Mouse (Mus musculus): Measurements from ENCODE around the gene Gm20388. TPM values are rescaled to one million over a fixed set of nuclear protein-coding genes. Genes with fewer than 3 reads are reported as not detected.

The Gm20388 gene
- polyA plus RNA-seq, 1 experiment from 2014 or later, result not detected

DNA sequence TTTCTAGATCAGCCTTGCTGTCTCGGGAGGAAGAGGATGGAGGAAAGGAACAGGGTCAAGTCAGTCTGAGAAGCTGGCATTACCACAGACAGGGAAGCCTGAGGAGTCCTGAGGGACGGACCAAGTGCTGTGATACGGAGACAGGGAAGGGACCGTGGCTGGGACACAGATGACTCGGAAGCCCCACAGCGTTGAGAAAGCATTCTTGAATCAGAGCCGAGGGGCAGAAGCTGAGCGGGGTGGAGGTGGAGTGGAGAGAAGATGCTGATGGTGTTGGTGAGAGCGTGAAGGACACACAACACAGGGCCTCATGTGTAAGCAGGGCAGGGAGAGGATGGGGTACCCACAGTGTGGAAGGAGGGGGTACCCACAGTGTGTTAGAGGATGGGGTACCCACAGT lies 2384.7 kb downstream of the Gm20388 start:
- Histone ChIP-seq H3K4me2 (replicated peaks; ENCODE audit: low read depth) (no peak overlapping the region), H3K27ac (replicated peaks) (0 out of 2 replicates have a peak overlapping the region, but pooled peaks have one; percentile 30), H3K27me3 (ENCODE audit: control insufficient read depth, insufficient read depth, low read length) (no peaks in the 10 kb centered on the region), H3K4me1 (replicated peaks; ENCODE audit: control insufficient read depth, insufficient read depth) (peaks cover 5% of the 10 kb centered on the region; the same call in 1 of the 2 replicates), H3K4me3 (ENCODE audit: low read depth, low read length) (no peak overlapping the region), H3K9ac (ENCODE audit: low read length) (no peak overlapping the region), H3K36me3 (ENCODE audit: control insufficient read depth, insufficient read depth, low read length) (no peaks in the 10 kb centered on the region), H3K9me3 (ENCODE audit: control insufficient read depth, low read length) (no peaks in the 10 kb centered on the region)
- 61% methylated on average over 9 of the region's 9 CpGs for WGBS
- ATAC-seq (ENCODE audit: low FRiP score, low TSS enrichment) (no peak), DNase-seq (ENCODE audit: low spot score) (no peak)
- TF ChIP-seq EP300 (optimal IDR thresholded peaks at IDR 0.05), result no peak
- TF ChIP-seq CTCF (IDR thresholded peaks at IDR 0.05; ENCODE audit: low read depth), result no peak

DNA sequence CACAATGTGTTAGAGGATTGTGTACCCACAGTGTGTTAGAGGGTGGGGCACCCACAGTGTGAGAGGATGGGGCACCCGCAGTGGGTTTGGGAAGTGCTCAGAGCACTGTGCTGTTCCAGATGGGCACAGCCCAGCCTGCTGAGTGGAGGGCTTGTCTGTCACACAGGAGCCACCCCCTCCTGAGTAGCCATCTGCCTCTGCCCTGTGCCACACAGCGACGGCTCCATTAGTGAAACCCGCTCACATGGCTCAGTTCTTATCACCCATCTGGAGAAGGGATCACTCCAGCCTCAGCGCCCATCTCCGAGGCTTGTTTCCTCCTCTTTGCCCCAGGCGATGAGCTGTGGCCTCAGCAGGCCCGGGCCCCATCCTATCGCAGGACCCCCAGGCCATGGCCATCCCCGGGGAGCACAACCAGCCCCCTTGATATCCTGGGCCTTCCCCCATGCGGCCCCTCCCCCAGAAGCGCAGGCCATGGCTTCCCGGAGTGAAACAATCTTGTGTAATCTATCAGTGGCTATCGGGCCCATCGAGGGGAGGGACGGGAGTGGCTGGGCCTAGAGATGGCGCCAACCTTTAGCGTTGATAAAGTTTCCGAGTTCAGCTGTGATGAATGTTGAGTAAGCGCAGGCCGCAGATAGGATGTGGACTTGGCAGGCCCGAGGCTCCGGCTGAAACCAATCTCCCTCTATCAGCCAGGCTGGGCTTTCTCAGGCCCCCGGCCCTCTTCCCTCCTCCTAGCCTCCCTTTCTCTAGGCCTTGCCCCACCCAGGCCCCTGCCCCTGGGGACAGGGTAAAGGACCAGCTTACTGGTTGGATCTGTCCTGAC lies 2385.7 kb downstream of the Gm20388 start:
- 0 out of 2 replicates have a peak overlapping the region, but pooled peaks have one; percentile 5 for H3K4me2 ChIP-seq (replicated peaks; ENCODE audit: low read depth)
- peak; percentile 4; the same call in 1 of the 2 replicates for ATAC-seq (ENCODE audit: low FRiP score, low TSS enrichment)
- H3K27ac ChIP-seq (replicated peaks), result peak overlapping the region; percentile 37
- peak overlapping the region; percentile 48 for H3K9ac ChIP-seq (ENCODE audit: low read length)
- no peak overlapping the region for H3K4me3 ChIP-seq (ENCODE audit: low read depth, low read length)
- H3K36me3 ChIP-seq (ENCODE audit: control insufficient read depth, insufficient read depth, low read length), result no peaks in the 10 kb centered on the region
- H3K27me3 ChIP-seq (ENCODE audit: control insufficient read depth, insufficient read depth, low read length), result no peaks in the 10 kb centered on the region
- H3K4me1 ChIP-seq (replicated peaks; ENCODE audit: control insufficient read depth, insufficient read depth), result peaks cover 5% of the 10 kb centered on the region; the same call in 1 of the 2 replicates
- 29% methylated on average over 24 of the region's 24 CpGs for WGBS
- TF ChIP-seq EP300 (optimal IDR thresholded peaks at IDR 0.05) (no peak), CTCF (IDR thresholded peaks at IDR 0.05; ENCODE audit: low read depth) (no peak)
- DNase-seq (ENCODE audit: low spot score), result peak; percentile 62
- no peaks in the 10 kb centered on the region for H3K9me3 ChIP-seq (ENCODE audit: control insufficient read depth, low read length)

DNA sequence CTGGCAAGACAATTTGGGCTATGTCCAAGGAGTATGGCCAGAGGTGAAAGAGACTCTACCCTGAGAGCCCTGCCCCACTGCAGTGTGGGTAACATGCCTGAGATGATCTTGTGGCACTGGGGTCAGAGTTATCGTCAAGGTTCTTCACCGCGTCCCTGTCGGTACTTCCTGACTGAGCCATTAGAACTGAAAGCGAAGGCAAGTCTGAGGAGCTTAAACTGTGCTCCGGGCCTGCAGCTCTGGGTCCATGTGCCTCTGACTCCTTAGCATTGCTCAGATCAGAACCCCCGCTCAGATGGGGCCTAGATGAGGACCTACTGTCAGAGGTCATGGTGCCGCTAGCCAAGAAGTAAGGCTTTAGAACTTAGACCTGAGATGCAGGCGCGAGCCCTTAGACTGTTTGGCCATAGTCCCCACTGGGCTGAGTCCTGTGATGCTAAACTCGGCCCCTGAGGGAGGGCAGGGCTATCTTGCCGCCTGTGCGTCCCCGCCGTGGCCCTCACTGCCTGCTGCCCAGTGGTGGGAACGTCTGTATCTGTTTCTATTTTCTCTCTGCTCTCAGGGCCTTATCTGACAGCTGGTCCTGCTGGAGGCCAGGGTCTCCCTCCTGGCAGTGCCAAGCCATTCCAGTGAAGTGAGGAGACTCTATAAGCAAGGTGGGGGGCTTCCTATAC lies 2389.1 kb downstream of the Gm20388 start:
- Histone ChIP-seq H3K36me3 (ENCODE audit: control insufficient read depth, insufficient read depth, low read length) (no peaks in the 10 kb centered on the region), H3K4me2 (replicated peaks; ENCODE audit: low read depth) (no peak overlapping the region), H3K4me1 (replicated peaks; ENCODE audit: control insufficient read depth, insufficient read depth) (no peaks in the 10 kb centered on the region), H3K27ac (replicated peaks) (no peak overlapping the region), H3K9ac (ENCODE audit: low read length) (no peak overlapping the region), H3K4me3 (ENCODE audit: low read depth, low read length) (no peak overlapping the region), H3K27me3 (ENCODE audit: control insufficient read depth, insufficient read depth, low read length) (no peaks in the 10 kb centered on the region), H3K9me3 (ENCODE audit: control insufficient read depth, low read length) (no peaks in the 10 kb centered on the region)
- WGBS, result 61% methylated on average over 16 of the region's 16 CpGs
- ATAC-seq (ENCODE audit: low FRiP score, low TSS enrichment), result no peak
- TF ChIP-seq EP300 (optimal IDR thresholded peaks at IDR 0.05) (no peak), CTCF (IDR thresholded peaks at IDR 0.05; ENCODE audit: low read depth) (no peak)
- no peak for DNase-seq (ENCODE audit: low spot score)

DNA sequence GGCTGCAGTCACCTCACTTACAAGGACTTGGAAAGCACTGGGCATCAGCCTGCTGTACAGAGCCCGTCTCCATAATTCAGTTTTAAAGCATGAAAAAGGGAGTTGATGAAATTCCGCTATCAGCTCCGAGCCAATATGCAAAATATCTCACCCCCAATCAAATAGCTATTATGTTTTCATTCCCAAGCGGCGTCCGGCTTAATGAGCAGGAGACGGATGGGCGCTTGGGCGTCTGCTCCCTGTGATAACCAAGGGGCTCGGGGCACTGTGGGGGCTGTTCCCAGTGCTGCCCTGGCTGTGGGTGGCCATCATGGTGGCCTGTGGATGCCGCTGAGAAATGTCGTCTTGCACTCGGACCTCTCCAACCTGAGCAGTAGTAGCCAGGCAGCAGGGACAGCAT lies 2390.4 kb downstream of the Gm20388 start:
- 81% methylated on average over 13 of the region's 13 CpGs for WGBS
- TF ChIP-seq CTCF (IDR thresholded peaks at IDR 0.05; ENCODE audit: low read depth), result no peak
- no peak for TF ChIP-seq EP300 (optimal IDR thresholded peaks at IDR 0.05)
- ATAC-seq (ENCODE audit: low FRiP score, low TSS enrichment) (no peak), DNase-seq (ENCODE audit: low spot score) (no peak)
- Histone ChIP-seq H3K4me3 (ENCODE audit: low read depth, low read length) (no peak overlapping the region), H3K9ac (ENCODE audit: low read length) (no peak overlapping the region), H3K27me3 (ENCODE audit: control insufficient read depth, insufficient read depth, low read length) (no peaks in the 10 kb centered on the region), H3K9me3 (ENCODE audit: control insufficient read depth, low read length) (no peaks in the 10 kb centered on the region), H3K4me1 (replicated peaks; ENCODE audit: control insufficient read depth, insufficient read depth) (no peaks in the 10 kb centered on the region), H3K4me2 (replicated peaks; ENCODE audit: low read depth) (no peak overlapping the region), H3K36me3 (ENCODE audit: control insufficient read depth, insufficient read depth, low read length) (no peaks in the 10 kb centered on the region), H3K27ac (replicated peaks) (no peak overlapping the region)

DNA sequence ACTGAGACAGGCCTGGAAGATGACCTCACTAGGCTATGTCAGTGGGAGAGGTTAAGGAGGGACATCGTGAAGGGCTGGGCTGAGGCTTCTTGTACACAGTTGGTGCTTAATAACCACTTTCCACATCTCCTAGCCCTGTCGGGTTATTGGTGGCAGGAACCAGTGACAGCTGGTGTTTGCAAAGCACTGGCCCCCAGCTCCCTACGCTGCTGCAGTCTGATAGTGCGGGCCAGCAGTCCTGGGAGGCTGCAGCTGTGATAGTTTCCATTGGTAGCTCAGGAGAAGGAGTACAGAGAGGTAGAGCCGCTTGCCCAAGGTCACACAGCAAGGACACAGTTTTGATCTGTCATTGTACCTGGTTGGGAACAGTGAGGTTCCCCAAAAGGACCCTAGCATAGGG lies 2391.2 kb downstream of the Gm20388 start:
- 76% methylated on average over 5 of the region's 5 CpGs for WGBS
- Histone ChIP-seq H3K4me2 (replicated peaks; ENCODE audit: low read depth) (no peak overlapping the region), H3K27ac (replicated peaks) (no peak overlapping the region), H3K9me3 (ENCODE audit: control insufficient read depth, low read length) (no peaks in the 10 kb centered on the region), H3K36me3 (ENCODE audit: control insufficient read depth, insufficient read depth, low read length) (no peaks in the 10 kb centered on the region), H3K9ac (ENCODE audit: low read length) (no peak overlapping the region), H3K4me1 (replicated peaks; ENCODE audit: control insufficient read depth, insufficient read depth) (no peaks in the 10 kb centered on the region), H3K4me3 (ENCODE audit: low read depth, low read length) (no peak overlapping the region), H3K27me3 (ENCODE audit: control insufficient read depth, insufficient read depth, low read length) (no peaks in the 10 kb centered on the region)
- no peak for ATAC-seq (ENCODE audit: low FRiP score, low TSS enrichment)
- TF ChIP-seq CTCF (IDR thresholded peaks at IDR 0.05; ENCODE audit: low read depth), result no peak
- no peak for TF ChIP-seq EP300 (optimal IDR thresholded peaks at IDR 0.05)
- DNase-seq (ENCODE audit: low spot score), result no peak

DNA sequence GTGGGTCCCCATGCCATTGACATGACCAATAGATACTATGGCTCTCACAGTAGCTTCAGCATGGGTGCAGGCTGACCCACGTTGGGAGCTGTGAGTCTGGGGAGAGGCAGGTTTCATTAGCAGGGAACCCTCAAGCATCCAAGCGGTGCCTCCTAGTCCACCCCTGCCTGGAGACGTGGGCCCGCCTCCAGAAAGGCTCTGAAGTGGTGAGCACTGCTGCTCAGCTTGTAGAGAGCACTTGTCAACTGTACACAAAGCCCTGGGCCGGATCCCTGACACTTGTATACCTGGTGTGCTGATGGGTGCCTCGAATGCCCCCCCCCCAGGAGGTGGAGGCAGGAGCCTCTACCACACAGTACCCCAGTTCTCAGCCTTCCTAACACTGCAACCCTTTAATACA lies 2392.8 kb downstream of the Gm20388 start:
- ATAC-seq (ENCODE audit: low FRiP score, low TSS enrichment) (no peak), DNase-seq (ENCODE audit: low spot score) (no peak)
- TF ChIP-seq CTCF (IDR thresholded peaks at IDR 0.05; ENCODE audit: low read depth), result no peak
- no peak for TF ChIP-seq EP300 (optimal IDR thresholded peaks at IDR 0.05)
- no peak overlapping the region for H3K27ac ChIP-seq (replicated peaks)
- H3K9ac ChIP-seq (ENCODE audit: low read length), result no peak overlapping the region
- WGBS, result 61% methylated on average over 6 of the region's 6 CpGs
- no peaks in the 10 kb centered on the region for H3K4me1 ChIP-seq (replicated peaks; ENCODE audit: control insufficient read depth, insufficient read depth)
- 0 out of 2 replicates have a peak, but pooled peaks cover 2% of the 10 kb centered on the region for H3K36me3 ChIP-seq (ENCODE audit: control insufficient read depth, insufficient read depth, low read length)
- H3K4me3 ChIP-seq (ENCODE audit: low read depth, low read length), result no peak overlapping the region
- H3K4me2 ChIP-seq (replicated peaks; ENCODE audit: low read depth), result no peak overlapping the region
- H3K9me3 ChIP-seq (ENCODE audit: control insufficient read depth, low read length), result no peaks in the 10 kb centered on the region
- no peaks in the 10 kb centered on the region for H3K27me3 ChIP-seq (ENCODE audit: control insufficient read depth, insufficient read depth, low read length)
